Mouse (Mus musculus) adrenal gland, adult 2 months (tissue): ENCODE measurements around the gene Twsg1. TPM values are rescaled to one million over a fixed set of nuclear protein-coding genes. Genes with fewer than 3 reads are reported as not detected.

Source experiments
- DNase-seq: peaks from one replicate; pipeline ENCODE4 v3.0.0; 2021
- polyA plus RNA-seq: library from polyadenylated mRNA; depleted of rRNA; stranded (reverse); fragments of >200 nt; gene quantifications from 2 replicates; pipeline ENCODE4 v1.2.3, GENCODE M21; 2012; rRNA removed
- total RNA-seq, 2 experiments: library from RNA; stranded (reverse); gene quantifications; 2 replicates each; pipeline ENCODE4 v1.2.3; 2021

Twsg1 gene
- total and polyA plus RNA-seq, 3 experiments: 53.9 to 102 (median 81.8) TPM

GRCm38 (mm10) chr17:65886571-65886970, 64.5 kb downstream of the Twsg1 start:
- DNase-seq: no peak

DNA sequence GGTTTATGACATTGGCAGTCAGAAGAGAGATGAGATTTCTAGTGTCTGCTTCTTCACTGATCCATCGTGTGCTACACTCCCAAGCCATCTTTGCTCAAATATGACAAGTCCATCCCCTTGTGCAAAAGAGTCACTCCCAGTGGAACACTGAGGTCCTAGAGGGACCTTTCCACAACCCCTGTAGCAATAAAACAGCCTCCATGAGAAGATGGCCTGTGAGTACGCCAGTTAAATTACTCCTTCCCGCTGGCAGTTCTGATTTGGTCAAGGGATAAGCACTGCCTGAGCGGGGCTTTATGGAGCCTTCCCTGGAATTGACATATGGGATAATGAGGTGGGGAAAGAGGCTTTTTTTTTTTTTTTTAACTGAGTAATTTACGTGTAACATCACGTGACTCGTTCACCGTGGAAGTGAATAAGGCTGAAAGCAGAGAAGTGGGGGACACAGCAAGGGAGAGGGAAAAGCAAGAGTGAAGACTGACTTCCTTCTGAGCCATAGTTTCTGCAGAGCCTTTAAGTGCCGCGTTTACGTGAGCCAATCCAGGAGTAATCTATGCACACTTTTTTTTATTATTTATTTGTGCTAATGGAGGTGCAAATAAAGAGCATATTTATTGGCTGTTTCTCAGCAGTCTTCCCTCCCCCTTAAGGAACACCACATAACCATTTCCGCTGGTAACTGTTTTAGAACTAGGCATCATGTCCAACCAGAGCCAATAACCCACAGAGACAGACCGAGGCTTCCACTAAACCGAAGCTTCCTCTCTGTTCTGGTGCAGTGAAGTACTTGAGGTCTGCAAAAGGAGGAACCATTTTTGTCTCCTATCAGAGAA, 65.1 kb downstream of the Twsg1 start, which contains the start of gene Ralbp1:
Ralbp1 (minus strand) TSS at position 102 of the 833 bp plus-strand sequence.
- peak; percentile 47 for DNase-seq

- no peak for DNase-seq
Measured at GRCm38 (mm10) chr17:65885398-65885696, 65.7 kb downstream of the Twsg1 start.

DNA sequence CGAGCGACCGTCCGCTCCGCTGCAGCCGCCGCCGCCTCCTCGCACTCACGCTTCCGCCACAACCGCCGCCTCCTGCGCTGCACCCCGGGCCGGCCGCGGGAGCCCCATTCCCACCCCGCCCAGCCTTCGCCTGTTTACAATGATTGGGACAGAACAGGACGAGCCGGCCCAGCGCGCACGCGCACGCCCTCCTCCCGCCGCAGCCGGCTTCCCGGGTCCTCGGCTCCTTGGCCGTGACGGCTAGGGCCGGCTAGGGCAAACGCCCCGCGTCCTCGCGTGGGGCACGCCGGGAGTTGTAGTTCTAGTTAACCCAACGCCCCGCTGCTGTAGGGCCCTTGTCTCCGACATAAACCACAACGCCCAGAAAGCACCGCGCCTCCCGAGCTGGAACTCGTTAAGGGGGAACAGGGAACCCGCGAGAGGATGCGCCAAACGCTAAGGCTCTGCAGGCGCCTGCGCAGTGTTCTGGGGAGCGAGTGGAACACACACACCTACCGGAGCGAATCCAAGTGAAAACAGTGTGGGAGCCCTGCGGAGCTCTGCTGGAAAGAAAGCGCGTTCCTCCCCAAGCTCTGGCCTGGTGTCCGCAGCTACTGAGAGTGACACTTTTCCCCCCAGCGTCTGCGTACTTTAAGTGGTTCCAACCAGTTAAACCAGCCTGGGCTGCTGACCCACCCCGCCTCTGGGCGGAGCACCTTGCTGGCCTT, 66.2 kb downstream of the Twsg1 start:
- DNase-seq: peak; percentile 100

DNA sequence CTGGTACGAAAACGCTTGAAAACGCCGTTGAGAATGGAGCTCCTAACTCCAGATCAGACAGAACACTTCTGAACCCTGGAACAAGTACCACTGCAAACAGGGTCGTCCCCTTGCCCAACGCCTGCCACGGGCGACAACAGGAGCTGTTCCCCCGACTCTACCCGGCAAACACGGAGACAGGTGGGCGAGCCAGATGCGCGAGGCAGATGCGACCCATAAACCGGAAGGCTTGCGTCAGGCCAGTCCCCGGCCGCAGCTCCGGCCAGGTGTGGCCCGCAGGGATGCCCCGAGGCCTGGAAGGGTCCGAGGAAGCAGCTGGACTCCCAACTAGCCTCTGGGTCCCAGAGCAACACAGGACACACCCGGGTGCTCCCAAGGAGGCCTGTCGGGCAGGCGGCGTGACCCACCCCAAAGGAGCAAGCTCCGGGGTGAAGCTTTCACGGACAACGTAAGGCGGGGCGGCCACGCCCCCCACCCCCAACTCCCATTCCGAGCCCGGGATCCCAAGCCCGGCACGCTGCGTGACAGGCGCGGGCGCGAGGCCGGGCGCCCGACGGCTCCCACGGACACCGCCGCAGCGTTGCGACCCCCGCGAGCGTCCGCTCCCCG, 66.9 kb downstream of the Twsg1 start:
- no peak for DNase-seq

DNA sequence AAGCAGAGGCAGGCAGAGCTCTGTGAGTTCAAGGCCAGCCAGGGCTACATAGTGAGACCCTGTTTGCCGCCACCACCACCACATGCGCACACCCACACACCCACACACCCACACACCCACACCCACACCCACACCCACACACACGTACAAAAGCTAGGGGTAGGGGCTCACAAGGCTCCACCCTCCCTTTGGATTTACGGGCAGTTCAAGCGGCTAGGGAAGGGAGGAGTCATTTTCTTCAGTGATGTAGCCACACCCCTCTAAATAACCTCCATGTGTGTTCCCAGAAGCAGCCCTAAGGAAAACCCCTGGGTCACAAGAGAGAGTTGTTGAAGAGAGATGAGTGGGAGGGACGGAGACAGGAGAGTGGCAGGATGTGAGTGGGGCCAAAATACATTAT, 74.0 kb downstream of the Twsg1 start:
- no peak for DNase-seq

DNA sequence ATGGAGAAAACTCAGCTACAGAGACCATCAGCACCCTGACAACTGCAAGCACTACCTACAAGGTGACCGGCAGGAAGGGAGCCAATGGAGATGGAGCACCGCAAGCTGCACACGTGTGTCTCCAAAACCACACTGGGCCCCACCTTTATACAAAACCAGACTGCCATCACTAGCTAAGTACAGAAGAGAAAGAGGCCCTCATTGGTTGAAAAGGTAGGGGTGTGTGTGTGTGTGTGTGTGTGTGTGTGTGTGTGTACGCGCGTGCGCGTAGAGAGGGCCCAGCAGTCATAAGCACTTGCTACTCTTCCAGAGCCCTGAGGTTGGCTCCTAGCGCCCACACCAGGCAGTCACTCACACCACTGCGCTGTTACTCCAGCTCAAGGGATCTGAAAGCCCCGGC, 77.2 kb downstream of the Twsg1 start:
- no peak for DNase-seq

- DNase-seq: no peak
Measured at GRCm38 (mm10) chr17:65873156-65873555, 77.9 kb downstream of the Twsg1 start.

GRCm38 (mm10) chr17:65872652-65873051, 78.4 kb downstream of the Twsg1 start:
- no peak for DNase-seq

GRCm38 (mm10) chr17:65872051-65872450, 79.0 kb downstream of the Twsg1 start:
- no peak for DNase-seq

Other genes with a start within 250 kb of the Twsg1 start
- 10 to 100 TPM; 36.7 to 48.2 TPM for gene Rab31, start 178.5 kb downstream of the Twsg1 start, total RNA-seq
- gene Rab31, start 178.5 kb downstream of the Twsg1 start, polyA plus RNA-seq: 15.9 and 16.7 TPM in 2 replicates
- 10 to 100 TPM; 59.2 to 60.7 TPM for gene Ppp4r1, start 168.7 kb downstream of the Twsg1 start, total RNA-seq
- gene Ppp4r1, start 168.7 kb downstream of the Twsg1 start, polyA plus RNA-seq: 19.1 and 24.9 TPM in 2 replicates
- 10 to 100 TPM; 52.2 to 52.8 TPM for gene Ralbp1, start 65.4 kb downstream of the Twsg1 start, total RNA-seq
- gene Ralbp1, start 65.4 kb downstream of the Twsg1 start, polyA plus RNA-seq: 23.7 and 28.4 TPM in 2 replicates
- 10 to 100 TPM; 24.1 to 30.1 TPM for gene Ankrd12, start 125.9 kb upstream of the Twsg1 start, total RNA-seq
- 1.1 and 2.3 TPM in 2 replicates for gene Ankrd12, start 125.9 kb upstream of the Twsg1 start, polyA plus RNA-seq
- gene Ndufv2, start 150.3 kb upstream of the Twsg1 start, total RNA-seq: 100 to 1,000 TPM; 422 to 433 TPM
- gene Ndufv2, start 150.3 kb upstream of the Twsg1 start, polyA plus RNA-seq: 27.6 and 29.0 TPM in 2 replicates
- gene Washc1, start 160.3 kb upstream of the Twsg1 start, total RNA-seq: 10 to 100 TPM; 33.6 to 34.3 TPM
- gene Washc1, start 160.3 kb upstream of the Twsg1 start, polyA plus RNA-seq: 37.7 and 43.4 TPM in 2 replicates
- gene Ddx11, start 172.3 kb upstream of the Twsg1 start, total RNA-seq: 1 to 10 TPM; 2.5 to 4.7 TPM
- 2.8 and 4.6 TPM in 2 replicates for gene Ddx11, start 172.3 kb upstream of the Twsg1 start, polyA plus RNA-seq